Mouse (Mus musculus): ENCODE results near the gene Tsnaxip1. TPM values are rescaled to one million over a fixed set of nuclear protein-coding genes. Genes with fewer than 3 reads are reported as not detected.

Tsnaxip1 gene
- polyA plus RNA-seq, 1 experiment from 2014 or later: 1.2 TPM

GRCm38 (mm10) chr8:105810245-105810786, 17.2 kb upstream of the Tsnaxip1 start:
- Histone ChIP-seq H3K27me3 (ENCODE audit: control insufficient read depth, insufficient read depth, low read length) (no peaks in the 10 kb centered on the region), H3K4me3 (ENCODE audit: low read depth, low read length) (no peak overlapping the region), H3K9me3 (ENCODE audit: control insufficient read depth, low read length) (no peaks in the 10 kb centered on the region), H3K4me2 (replicated peaks; ENCODE audit: low read depth, low read length) (no peak overlapping the region), H3K27ac (ENCODE audit: low read depth, low read length) (no peak overlapping the region), H3K36me3 (ENCODE audit: control insufficient read depth, insufficient read depth, low read length) (no peaks in the 10 kb centered on the region), H3K9ac (ENCODE audit: low read depth, low read length) (no peak overlapping the region), H3K4me1 (replicated peaks; ENCODE audit: control insufficient read depth, insufficient read depth, low read length) (no peaks in the 10 kb centered on the region)
- DNase-seq (ENCODE audit: low spot score) (no peak), ATAC-seq (ENCODE audit: low FRiP score) (no peak)
- 86% methylated on average over 6 of the region's 6 CpGs for WGBS

DNA sequence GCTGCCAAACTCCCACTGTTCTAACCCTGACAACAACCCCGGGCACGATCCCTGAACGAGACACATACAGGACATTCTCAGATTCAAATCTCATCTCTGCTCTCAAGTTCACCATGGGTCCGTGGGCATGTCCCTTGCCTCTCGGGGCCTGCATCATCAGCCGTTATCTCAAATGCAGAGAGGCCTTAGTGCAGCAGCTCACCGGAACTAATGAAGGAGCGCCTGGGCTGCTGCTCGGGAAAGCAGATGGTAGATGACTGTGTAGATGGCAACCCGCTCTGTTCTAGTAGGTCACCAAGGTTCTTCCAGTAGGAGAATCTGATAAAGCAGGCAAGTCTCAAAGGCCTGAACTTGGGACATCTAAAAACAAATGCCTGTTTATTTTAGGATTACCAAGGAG, 16.5 kb upstream of the Tsnaxip1 start:
- H3K4me1 ChIP-seq (replicated peaks; ENCODE audit: control insufficient read depth, insufficient read depth, low read length): no peaks in the 10 kb centered on the region
- no peaks in the 10 kb centered on the region for H3K9me3 ChIP-seq (ENCODE audit: control insufficient read depth, low read length)
- no peaks in the 10 kb centered on the region for H3K27me3 ChIP-seq (ENCODE audit: control insufficient read depth, insufficient read depth, low read length)
- DNase-seq (ENCODE audit: low spot score) (no peak), ATAC-seq (ENCODE audit: low FRiP score) (no peak)
- H3K4me2 ChIP-seq (replicated peaks; ENCODE audit: low read depth, low read length): no peak overlapping the region
- no peaks in the 10 kb centered on the region for H3K36me3 ChIP-seq (ENCODE audit: control insufficient read depth, insufficient read depth, low read length)
- no peak overlapping the region for H3K4me3 ChIP-seq (ENCODE audit: low read depth, low read length)
- H3K27ac ChIP-seq (ENCODE audit: low read depth, low read length): no peak overlapping the region
- 91% methylated on average over 10 of the region's 10 CpGs for WGBS
- H3K9ac ChIP-seq (ENCODE audit: low read depth, low read length): no peak overlapping the region

GRCm38 (mm10) chr8:105811543-105811942, 16.0 kb upstream of the Tsnaxip1 start:
- no peak overlapping the region for H3K9ac ChIP-seq (ENCODE audit: low read depth, low read length)
- H3K36me3 ChIP-seq (ENCODE audit: control insufficient read depth, insufficient read depth, low read length): no peaks in the 10 kb centered on the region
- no peak overlapping the region for H3K4me3 ChIP-seq (ENCODE audit: low read depth, low read length)
- WGBS: 82% methylated on average over 3 of the region's 3 CpGs
- no peak overlapping the region for H3K27ac ChIP-seq (ENCODE audit: low read depth, low read length)
- H3K4me1 ChIP-seq (replicated peaks; ENCODE audit: control insufficient read depth, insufficient read depth, low read length): no peaks in the 10 kb centered on the region
- H3K27me3 ChIP-seq (ENCODE audit: control insufficient read depth, insufficient read depth, low read length): no peaks in the 10 kb centered on the region
- ATAC-seq (ENCODE audit: low FRiP score): no peak
- no peak overlapping the region for H3K4me2 ChIP-seq (replicated peaks; ENCODE audit: low read depth, low read length)
- no peak for DNase-seq (ENCODE audit: low spot score)
- no peaks in the 10 kb centered on the region for H3K9me3 ChIP-seq (ENCODE audit: control insufficient read depth, low read length)

DNA sequence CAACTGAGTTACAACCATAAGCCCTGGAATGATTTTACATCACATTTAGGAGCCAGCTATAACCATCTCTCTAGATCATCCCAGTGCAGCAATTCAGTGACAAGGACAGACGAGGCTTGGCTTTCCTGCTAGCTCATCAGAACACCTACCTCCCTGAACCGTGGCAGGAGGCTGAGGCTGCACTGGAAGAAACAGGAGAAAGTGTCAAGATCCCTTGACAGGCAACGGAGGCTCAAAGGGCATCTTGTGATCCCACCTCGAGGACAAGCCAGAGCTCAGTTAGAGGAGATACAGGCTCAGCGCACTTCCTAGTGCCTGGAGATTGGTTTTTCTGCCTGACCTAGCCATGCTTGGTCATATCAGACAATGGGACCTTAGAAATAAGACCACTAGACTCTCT, 15.0 kb upstream of the Tsnaxip1 start:
- 78% methylated on average over 5 of the region's 5 CpGs for WGBS

DNA sequence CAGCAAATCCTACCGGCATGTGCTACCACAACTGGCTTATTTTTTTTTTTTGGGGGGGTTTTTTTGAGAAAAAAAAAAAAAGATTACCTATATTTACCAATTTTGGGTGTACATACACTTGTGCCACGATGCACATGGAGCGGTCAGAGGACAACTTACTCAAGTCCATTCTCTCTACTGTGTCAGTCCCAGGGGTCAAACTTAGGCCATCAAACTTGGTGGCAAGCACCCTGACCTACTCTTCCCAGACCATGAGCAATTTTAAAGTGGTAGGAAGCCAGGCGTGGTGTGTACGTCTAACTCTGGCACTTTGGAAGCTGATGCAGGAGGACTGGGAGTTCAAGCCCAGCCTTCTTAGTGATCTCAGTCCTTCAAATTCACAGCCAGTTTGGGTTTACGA, 14.3 kb upstream of the Tsnaxip1 start:
- H3K36me3 ChIP-seq (ENCODE audit: control insufficient read depth, insufficient read depth, low read length): no peaks in the 10 kb centered on the region
- 98% methylated on average over 6 of the region's 6 CpGs for WGBS

More for the DNA sequence above, 15.0 kb upstream of the Tsnaxip1 start:
- Histone ChIP-seq H3K36me3 (ENCODE audit: control insufficient read depth, insufficient read depth, low read length) (no peaks in the 10 kb centered on the region), H3K4me3 (ENCODE audit: low read depth, low read length) (no peak overlapping the region), H3K4me1 (replicated peaks; ENCODE audit: control insufficient read depth, insufficient read depth, low read length) (no peaks in the 10 kb centered on the region), H3K4me2 (replicated peaks; ENCODE audit: low read depth, low read length) (no peak overlapping the region), H3K27ac (ENCODE audit: low read depth, low read length) (no peak overlapping the region), H3K9me3 (ENCODE audit: control insufficient read depth, low read length) (no peaks in the 10 kb centered on the region), H3K27me3 (ENCODE audit: control insufficient read depth, insufficient read depth, low read length) (no peaks in the 10 kb centered on the region), H3K9ac (ENCODE audit: low read depth, low read length) (no peak overlapping the region)
- no peak for ATAC-seq (ENCODE audit: low FRiP score)
- no peak for DNase-seq (ENCODE audit: low spot score)

GRCm38 (mm10) chr8:105819659-105820058, 7.9 kb upstream of the Tsnaxip1 start:
- no peaks in the 10 kb centered on the region for H3K4me1 ChIP-seq (replicated peaks; ENCODE audit: control insufficient read depth, insufficient read depth, low read length)
- no peaks in the 10 kb centered on the region for H3K9me3 ChIP-seq (ENCODE audit: control insufficient read depth, low read length)
- DNase-seq (ENCODE audit: low spot score) (no peak), ATAC-seq (ENCODE audit: low FRiP score) (no peak)
- WGBS: 95% methylated on average over 3 of the region's 3 CpGs
- no peak overlapping the region for H3K9ac ChIP-seq (ENCODE audit: low read depth, low read length)
- H3K36me3 ChIP-seq (ENCODE audit: control insufficient read depth, insufficient read depth, low read length): peaks cover 10% of the 10 kb centered on the region
- no peak overlapping the region for H3K4me3 ChIP-seq (ENCODE audit: low read depth, low read length)
- H3K27me3 ChIP-seq (ENCODE audit: control insufficient read depth, insufficient read depth, low read length): no peaks in the 10 kb centered on the region
- H3K27ac ChIP-seq (ENCODE audit: low read depth, low read length): no peak overlapping the region
- no peak overlapping the region for H3K4me2 ChIP-seq (replicated peaks; ENCODE audit: low read depth, low read length)

More for the DNA sequence above, 14.3 kb upstream of the Tsnaxip1 start:
- DNase-seq (ENCODE audit: low spot score): no peak
- no peak for ATAC-seq (ENCODE audit: low FRiP score)
- no peak overlapping the region for H3K4me2 ChIP-seq (replicated peaks; ENCODE audit: low read depth, low read length)
- H3K27ac ChIP-seq (ENCODE audit: low read depth, low read length): no peak overlapping the region
- no peak overlapping the region for H3K9ac ChIP-seq (ENCODE audit: low read depth, low read length)
- H3K9me3 ChIP-seq (ENCODE audit: control insufficient read depth, low read length): no peaks in the 10 kb centered on the region
- no peak overlapping the region for H3K4me3 ChIP-seq (ENCODE audit: low read depth, low read length)
- H3K4me1 ChIP-seq (replicated peaks; ENCODE audit: control insufficient read depth, insufficient read depth, low read length): no peaks in the 10 kb centered on the region
- H3K27me3 ChIP-seq (ENCODE audit: control insufficient read depth, insufficient read depth, low read length): no peaks in the 10 kb centered on the region

DNA sequence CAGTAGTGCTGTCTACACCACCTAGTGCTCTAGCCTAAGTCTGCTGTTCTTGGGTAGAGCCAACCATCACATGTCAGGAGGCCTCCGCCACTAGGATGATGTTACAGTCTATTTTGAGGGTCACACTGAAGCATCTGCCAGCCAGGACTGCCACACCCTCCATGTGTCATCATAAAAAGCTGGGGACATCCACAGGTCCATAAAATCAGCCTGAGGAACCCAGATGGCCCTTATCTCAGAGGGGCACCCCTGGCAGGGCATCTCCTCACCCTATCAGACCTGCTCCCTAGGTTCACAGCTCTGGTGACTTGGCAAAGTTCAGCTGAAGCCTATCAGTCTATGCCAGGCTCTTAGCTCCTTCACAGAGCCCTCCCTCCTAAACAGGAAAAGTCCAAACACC, 6.6 kb upstream of the Tsnaxip1 start:
- H3K36me3 ChIP-seq (ENCODE audit: control insufficient read depth, insufficient read depth, low read length): peaks cover 10% of the 10 kb centered on the region

GRCm38 (mm10) chr8:105825506-105825905, 2.0 kb upstream of the Tsnaxip1 start:
- H3K27ac ChIP-seq (ENCODE audit: low read depth, low read length): no peak overlapping the region
- no peaks in the 10 kb centered on the region for H3K9me3 ChIP-seq (ENCODE audit: control insufficient read depth, low read length)
- no peak for ATAC-seq (ENCODE audit: low FRiP score)
- H3K9ac ChIP-seq (ENCODE audit: low read depth, low read length): peak overlapping the region; percentile 97; the same call in 1 of the 2 replicates
- H3K4me3 ChIP-seq (ENCODE audit: low read depth, low read length): peak overlapping the region; percentile 99; the same call in 1 of the 2 replicates
- WGBS: 78% methylated on average over 4 of the region's 4 CpGs
- peaks cover 10% of the 10 kb centered on the region for H3K36me3 ChIP-seq (ENCODE audit: control insufficient read depth, insufficient read depth, low read length)
- DNase-seq (ENCODE audit: low spot score): no peak
- no peaks in the 10 kb centered on the region for H3K27me3 ChIP-seq (ENCODE audit: control insufficient read depth, insufficient read depth, low read length)
- peaks cover 5% of the 10 kb centered on the region for H3K4me1 ChIP-seq (replicated peaks; ENCODE audit: control insufficient read depth, insufficient read depth, low read length)
- H3K4me2 ChIP-seq (replicated peaks; ENCODE audit: low read depth, low read length): peak overlapping the region; percentile 55; the same call in 1 of the 2 replicates

More for the DNA sequence above, 6.6 kb upstream of the Tsnaxip1 start:
- no peak for DNase-seq (ENCODE audit: low spot score)
- Histone ChIP-seq H3K9ac (ENCODE audit: low read depth, low read length) (no peak overlapping the region), H3K9me3 (ENCODE audit: control insufficient read depth, low read length) (no peaks in the 10 kb centered on the region), H3K4me3 (ENCODE audit: low read depth, low read length) (no peak overlapping the region), H3K27me3 (ENCODE audit: control insufficient read depth, insufficient read depth, low read length) (no peaks in the 10 kb centered on the region), H3K4me2 (replicated peaks; ENCODE audit: low read depth, low read length) (no peak overlapping the region), H3K27ac (ENCODE audit: low read depth, low read length) (no peak overlapping the region), H3K4me1 (replicated peaks; ENCODE audit: control insufficient read depth, insufficient read depth, low read length) (peaks cover 2% of the 10 kb centered on the region)
- ATAC-seq (ENCODE audit: low FRiP score): no peak
- 94% methylated on average over 1 of the region's 1 CpGs for WGBS

- H3K4me1 ChIP-seq (replicated peaks; ENCODE audit: control insufficient read depth, insufficient read depth, low read length): peaks cover 5% of the 10 kb centered on the region
- no peak for DNase-seq (ENCODE audit: low spot score)
- peak overlapping the region; percentile 97 for H3K9ac ChIP-seq (ENCODE audit: low read depth, low read length)
- no peak overlapping the region for H3K27ac ChIP-seq (ENCODE audit: low read depth, low read length)
- H3K9me3 ChIP-seq (ENCODE audit: control insufficient read depth, low read length): no peaks in the 10 kb centered on the region
- peak overlapping the region; percentile 99 for H3K4me3 ChIP-seq (ENCODE audit: low read depth, low read length)
- no peaks in the 10 kb centered on the region for H3K27me3 ChIP-seq (ENCODE audit: control insufficient read depth, insufficient read depth, low read length)
- H3K4me2 ChIP-seq (replicated peaks; ENCODE audit: low read depth, low read length): peak overlapping the region; percentile 55
- peaks cover 8% of the 10 kb centered on the region for H3K36me3 ChIP-seq (ENCODE audit: control insufficient read depth, insufficient read depth, low read length)
- WGBS: 16% methylated on average over 4 of the region's 4 CpGs
- no peak for ATAC-seq (ENCODE audit: low FRiP score)
Measured at GRCm38 (mm10) chr8:105826379-105826778, 1.2 kb upstream of the Tsnaxip1 start.
